Mouse (Mus musculus): ENCODE measurements around the gene Gm10697. TPM values are rescaled to one million over a fixed set of nuclear protein-coding genes. Genes with fewer than 3 reads are reported as not detected.
"Not testable (repeated sequence)": the region's sequence is repeated elsewhere in the genome, so short reads cannot be mapped to it uniquely, and the experiment has no call there.

Gene Gm10697
- not detected in 2 replicates for polyA plus RNA-seq (2016; fragmentation: Nextera tagmentation; extraction: Ambion mirVana)

- DNase-seq (ENCODE audit: low spot score); H3K4me1 ChIP-seq (replicated peaks); H3K27me3 ChIP-seq (ENCODE audit: insufficient read depth, poor library complexity, severe bottlenecking); H3K27ac ChIP-seq; H3K36me3 ChIP-seq; H3K4me3 ChIP-seq; H3K9me3 ChIP-seq: not testable (repeated sequence)
- WGBS: 75% methylated on average over 2 of the region's 3 CpGs
These were observed at the start of gene Gm10697 for GRCm38 (mm10) chr3:94072544-94072943. Gene Gm10697 (minus strand): TSS chr3:94072644.

DNA sequence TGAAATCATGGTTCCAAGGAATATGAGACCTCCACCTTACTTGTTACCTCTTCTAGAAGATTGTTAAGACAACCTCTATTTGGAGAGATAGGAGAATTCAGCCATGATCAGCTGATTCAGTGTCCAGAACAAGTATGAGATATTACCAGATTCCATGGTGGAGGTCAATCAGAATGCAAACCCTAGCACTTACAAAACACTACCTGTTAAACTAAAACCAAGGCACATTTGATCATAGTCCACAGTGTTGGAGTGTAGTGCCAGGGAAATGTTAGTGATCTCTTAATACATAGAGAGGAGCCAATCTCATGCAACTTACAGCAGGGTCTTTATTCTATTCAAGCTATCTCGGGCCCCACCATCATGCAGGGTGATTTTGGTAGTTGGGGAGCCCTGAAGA is 42.6 kb upstream of the Gm10697 start:
- DNase-seq (ENCODE audit: low spot score): not testable (repeated sequence)
- 74% methylated on average over 1 of the region's 1 CpGs for WGBS

DNA sequence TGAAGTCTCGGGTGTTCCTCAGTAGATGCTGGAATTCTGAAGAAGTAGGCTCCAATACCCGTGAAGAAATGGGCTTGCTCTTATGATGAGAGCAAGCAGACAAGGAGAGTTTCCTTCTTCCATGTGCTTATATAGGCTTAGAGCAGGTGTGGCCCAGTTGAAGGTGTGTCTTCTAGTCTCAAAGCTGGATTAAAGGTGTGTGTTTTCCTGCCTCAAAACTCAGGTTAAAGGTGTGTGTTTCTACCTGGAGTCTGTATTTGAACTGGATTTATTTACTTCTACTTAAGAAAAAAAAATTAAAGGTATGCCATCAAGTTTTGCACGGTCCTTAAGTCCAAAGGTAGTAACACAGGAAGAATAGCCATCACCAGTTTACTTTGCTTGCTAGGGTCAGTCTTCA is 17.7 kb downstream of the Gm10697 start, which contains the start of gene Gm9125:
Gm9125 (minus strand) TSS at position 101 of the 400 bp plus-strand sequence.
- not testable (repeated sequence) for H3K27me3 ChIP-seq (ENCODE audit: insufficient read depth, poor library complexity, severe bottlenecking); H3K27ac ChIP-seq; DNase-seq (ENCODE audit: low spot score); H3K4me3 ChIP-seq; H3K4me1 ChIP-seq (replicated peaks); H3K9me3 ChIP-seq; H3K36me3 ChIP-seq
- 90% methylated on average over 2 of the region's 3 CpGs for WGBS

More for the DNA sequence above, 42.6 kb upstream of the Gm10697 start:
- H3K4me3 ChIP-seq; H3K36me3 ChIP-seq; H3K9me3 ChIP-seq; H3K27me3 ChIP-seq (ENCODE audit: insufficient read depth, poor library complexity, severe bottlenecking); H3K4me1 ChIP-seq (replicated peaks); H3K27ac ChIP-seq: not testable (repeated sequence)

GRCm38 (mm10) chr3:94049566-94050121 is 22.8 kb downstream of the Gm10697 start:
- not testable (repeated sequence) for H3K9me3 ChIP-seq
- 83% methylated on average over 1 of the region's 5 CpGs for WGBS

DNA sequence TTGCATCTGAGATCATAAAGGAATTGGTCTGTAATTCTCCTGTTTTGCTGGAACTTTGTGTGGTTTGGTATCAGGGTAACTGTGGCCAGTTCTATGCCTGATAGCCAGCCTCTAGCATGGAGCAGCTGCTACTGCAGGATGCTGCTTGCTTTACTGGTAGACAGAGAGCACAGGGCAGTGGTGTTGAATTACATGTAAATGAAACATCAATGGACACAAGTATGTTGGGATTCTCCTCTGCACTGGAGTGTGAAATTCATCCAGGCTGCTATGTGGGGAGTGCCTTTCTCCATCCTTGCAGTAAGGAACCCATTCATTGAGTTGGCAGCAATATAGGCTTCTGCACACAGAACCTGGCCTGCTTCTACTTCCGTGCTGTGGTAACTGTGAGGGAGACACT is 34.2 kb downstream of the Gm10697 start:
- not testable (repeated sequence) for H3K36me3 ChIP-seq; H3K4me1 ChIP-seq (replicated peaks); H3K9me3 ChIP-seq; H3K4me3 ChIP-seq; H3K27ac ChIP-seq; H3K27me3 ChIP-seq (ENCODE audit: insufficient read depth, poor library complexity, severe bottlenecking); DNase-seq (ENCODE audit: low spot score)
- WGBS: 100% methylated on average over 1 of the region's 1 CpGs

More at GRCm38 (mm10) chr3:94049566-94050121, 22.8 kb downstream of the Gm10697 start:
- H3K36me3 ChIP-seq; H3K27me3 ChIP-seq (ENCODE audit: insufficient read depth, poor library complexity, severe bottlenecking); H3K4me1 ChIP-seq (replicated peaks); DNase-seq (ENCODE audit: low spot score); H3K27ac ChIP-seq; H3K4me3 ChIP-seq: not testable (repeated sequence)

- H3K27me3 ChIP-seq (ENCODE audit: insufficient read depth, poor library complexity, severe bottlenecking); H3K4me1 ChIP-seq (replicated peaks); DNase-seq (ENCODE audit: low spot score); H3K4me3 ChIP-seq; H3K36me3 ChIP-seq; H3K9me3 ChIP-seq; H3K27ac ChIP-seq: not testable (repeated sequence)
- 87% methylated on average over 18 of the region's 18 CpGs for WGBS
These were observed 38.0 kb downstream of the Gm10697 start for GRCm38 (mm10) chr3:94034400-94034799.

Other genes starting within 250 kb of the Gm10697 start
- not detected in 2 replicates for gene Tdpoz3, start 246.6 kb downstream of the Gm10697 start, polyA plus RNA-seq (2016; fragmentation: Nextera tagmentation; extraction: Ambion mirVana)
- not detected in 2 replicates for gene Gm9117, start 129.1 kb downstream of the Gm10697 start, polyA plus RNA-seq (2016; fragmentation: Nextera tagmentation; extraction: Ambion mirVana)
- gene Tdpoz5, start 111.3 kb downstream of the Gm10697 start, polyA plus RNA-seq (2016; fragmentation: Nextera tagmentation; extraction: Ambion mirVana): not detected in 2 replicates
- gene Gm9125, start 17.8 kb downstream of the Gm10697 start, polyA plus RNA-seq (2016; fragmentation: Nextera tagmentation; extraction: Ambion mirVana): not detected in 2 replicates
- gene Gm10696, start 105.5 kb upstream of the Gm10697 start, polyA plus RNA-seq (2016; fragmentation: Nextera tagmentation; extraction: Ambion mirVana): not detected in 2 replicates
- gene Gm5286, start 124.1 kb upstream of the Gm10697 start, polyA plus RNA-seq (2016; fragmentation: Nextera tagmentation; extraction: Ambion mirVana): not detected in 2 replicates
- not detected in 2 replicates for gene Gm4778, start 191.4 kb upstream of the Gm10697 start, polyA plus RNA-seq (2016; fragmentation: Nextera tagmentation; extraction: Ambion mirVana)
- 8.6 and 9.8 TPM in 2 replicates for gene Them4, start 237.4 kb upstream of the Gm10697 start, polyA plus RNA-seq (2016; fragmentation: Nextera tagmentation; extraction: Ambion mirVana)

Measured in hindbrain, embryonic 10.5 days (tissue).